Mouse (Mus musculus) spleen, adult 2 months (tissue): ENCODE results near the gene Fbxo46.

Experiments used
- CTCF ChIP-seq: fragments of 200-500 bp; IDR thresholded peaks from 2 replicates; pipeline ENCODE4 v1.5.1; 2011; ENCODE audit warnings: mild to moderate bottlenecking, inconsistent platforms; ENCODE audit not compliant: insufficient read depth, insufficient read length, insufficient replicate concordance; ENCODE audit errors: extremely low read depth
- POLR2A ChIP-seq: fragments of 200-500 bp; IDR thresholded peaks from 2 replicates; pipeline ENCODE4 v1.6.1; 2011; ENCODE audit warnings: low read depth, low read length, inconsistent platforms

GRCm38 (mm10) chr7:19146793-19147192 is 27.1 kb downstream of the Fbxo46 start:
- no peak for TF ChIP-seq CTCF
- no peak for TF ChIP-seq POLR2A
